Mouse (Mus musculus): ENCODE results near the gene Pou3f3. TPM values are rescaled to one million over a fixed set of nuclear protein-coding genes. Genes with fewer than 3 reads are reported as not detected.

Pou3f3 gene
- total and polyA plus RNA-seq, 3 experiments: not detected

GRCm38 (mm10) chr1:42680673-42681072 lies 14.9 kb upstream of the Pou3f3 start:
- H3K36me3 ChIP-seq (ENCODE audit: control insufficient read depth in 1 of 2, insufficient read depth in 2 of 2, low read length in 2 of 2): no peaks in the 10 kb centered on the region
- no peak for TF ChIP-seq NELFE (IDR thresholded peaks at IDR 0.05; ENCODE audit: low read depth, low read length)
- H3K27me3 ChIP-seq (ENCODE audit: control insufficient read depth in 1 of 2, insufficient read depth in 2 of 2, low read length in 2 of 2): no peaks in the 10 kb centered on the region
- no peak overlapping the region for H3K27ac ChIP-seq (ENCODE audit: control insufficient read depth, low read depth, low read length)
- DNase-seq (ENCODE audit: low read depth, low spot score): no peak
- no peaks in the 10 kb centered on the region for H3K79me2 ChIP-seq (ENCODE audit: control insufficient read depth, insufficient read depth, low read length, poor library complexity)
- no peak overlapping the region for H3K9ac ChIP-seq (ENCODE audit: control insufficient read depth, low read depth, low read length, poor library complexity, severe bottlenecking)
- no peaks in the 10 kb centered on the region for H3K9me3 ChIP-seq (replicated peaks; ENCODE audit: insufficient read depth, low read length)
- no peak overlapping the region for H3K4me3 ChIP-seq (ENCODE audit: control insufficient read depth in 1 of 2, insufficient read depth in 1 of 2, low read depth in 2 of 2, low read length in 2 of 2)
- H3K4me1 ChIP-seq (ENCODE audit: control insufficient read depth in 1 of 2, insufficient read depth in 2 of 2, low read length in 2 of 2): no peaks in the 10 kb centered on the region

GRCm38 (mm10) chr1:42681762-42682161 lies 13.8 kb upstream of the Pou3f3 start:
- Histone ChIP-seq H3K9me3 (replicated peaks; ENCODE audit: insufficient read depth, low read length) (no peaks in the 10 kb centered on the region), H3K36me3 (ENCODE audit: control insufficient read depth in 1 of 2, insufficient read depth in 2 of 2, low read length in 2 of 2) (no peaks in the 10 kb centered on the region), H3K79me2 (ENCODE audit: control insufficient read depth, insufficient read depth, low read length, poor library complexity) (no peaks in the 10 kb centered on the region), H3K4me3 (ENCODE audit: control insufficient read depth in 1 of 2, insufficient read depth in 1 of 2, low read depth in 2 of 2, low read length in 2 of 2) (no peak overlapping the region), H3K27ac (ENCODE audit: control insufficient read depth, low read depth, low read length) (no peak overlapping the region), H3K4me1 (ENCODE audit: control insufficient read depth in 1 of 2, insufficient read depth in 2 of 2, low read length in 2 of 2) (no peaks in the 10 kb centered on the region), H3K27me3 (ENCODE audit: control insufficient read depth in 1 of 2, insufficient read depth in 2 of 2, low read length in 2 of 2) (no peaks in the 10 kb centered on the region), H3K9ac (ENCODE audit: control insufficient read depth, low read depth, low read length, poor library complexity, severe bottlenecking) (no peak overlapping the region)
- DNase-seq (ENCODE audit: low read depth, low spot score): no peak
- no peak for TF ChIP-seq NRF1 (IDR thresholded peaks at IDR 0.05; ENCODE audit: insufficient read depth, low read depth, low read length, poor library complexity, severe bottlenecking)
- TF ChIP-seq ZMIZ1 (IDR thresholded peaks at IDR 0.05; ENCODE audit: low read depth, low read length): no peak
- TF ChIP-seq ZKSCAN1 (IDR thresholded peaks at IDR 0.05; ENCODE audit: low read depth, low read length): no peak
- no peak for TF ChIP-seq POLR2A (IDR thresholded peaks at IDR 0.05; ENCODE audit: control insufficient read depth in 1 of 2, insufficient read depth in 1 of 2, low read depth in 1 of 2, low read length in 2 of 2, poor library complexity in 1 of 2)
- no peak for TF ChIP-seq USF2 (IDR thresholded peaks at IDR 0.05; ENCODE audit: borderline replicate concordance in 1 of 2, insufficient read depth in 1 of 2, low read depth in 1 of 2, low read length in 2 of 2)
- TF ChIP-seq RCOR1 (IDR thresholded peaks at IDR 0.05; ENCODE audit: low read depth, low read length): no peak
- TF ChIP-seq MXI1 (IDR thresholded peaks at IDR 0.05; ENCODE audit: low read depth, low read length): no peak
- TF ChIP-seq RAD21 (IDR thresholded peaks at IDR 0.05; ENCODE audit: low read depth, low read length): no peak
- no peak for TF ChIP-seq MAX (IDR thresholded peaks at IDR 0.05; ENCODE audit: low read length)
- no peak for TF ChIP-seq EP300 (IDR thresholded peaks at IDR 0.05; ENCODE audit: low read depth in 1 of 2, low read length in 2 of 2)

GRCm38 (mm10) chr1:42683861-42684260 lies 11.7 kb upstream of the Pou3f3 start:
- no peaks in the 10 kb centered on the region for H3K9me3 ChIP-seq (replicated peaks; ENCODE audit: insufficient read depth, low read length)
- no peaks in the 10 kb centered on the region for H3K79me2 ChIP-seq (ENCODE audit: control insufficient read depth, insufficient read depth, low read length, poor library complexity)
- no peak for DNase-seq (ENCODE audit: low read depth, low spot score)
- H3K4me1 ChIP-seq (ENCODE audit: control insufficient read depth in 1 of 2, insufficient read depth in 2 of 2, low read length in 2 of 2): no peaks in the 10 kb centered on the region
- no peak overlapping the region for H3K4me3 ChIP-seq (ENCODE audit: control insufficient read depth in 1 of 2, insufficient read depth in 1 of 2, low read depth in 2 of 2, low read length in 2 of 2)
- H3K27me3 ChIP-seq (ENCODE audit: control insufficient read depth in 1 of 2, insufficient read depth in 2 of 2, low read length in 2 of 2): no peaks in the 10 kb centered on the region
- TF ChIP-seq NELFE (IDR thresholded peaks at IDR 0.05; ENCODE audit: low read depth, low read length): no peak
- TF ChIP-seq MYC (IDR thresholded peaks at IDR 0.05; ENCODE audit: low read depth, low read length): no peak
- no peak for TF ChIP-seq GABPA (IDR thresholded peaks at IDR 0.05; ENCODE audit: low read depth, low read length)
- TF ChIP-seq BHLHE40 (IDR thresholded peaks at IDR 0.05; ENCODE audit: borderline replicate concordance, low read depth, low read length): no peak
- no peak for TF ChIP-seq GATA1 (IDR thresholded peaks at IDR 0.05; ENCODE audit: low read depth, low read length)
- no peak for TF ChIP-seq CTCF (IDR thresholded peaks at IDR 0.05 in 2 of 3, conservative IDR thresholded peaks at IDR 0.05 in 1 of 3; ENCODE audit: control insufficient read depth in 1 of 3, insufficient read depth in 1 of 3, low read depth in 2 of 3, low read length in 3 of 3, poor library complexity in 1 of 3, severe bottlenecking in 1 of 3)
- no peak for TF ChIP-seq CHD2 (IDR thresholded peaks at IDR 0.05; ENCODE audit: low read length)
- no peaks in the 10 kb centered on the region for H3K36me3 ChIP-seq (ENCODE audit: control insufficient read depth in 1 of 2, insufficient read depth in 2 of 2, low read length in 2 of 2)
- H3K27ac ChIP-seq (ENCODE audit: control insufficient read depth, low read depth, low read length): no peak overlapping the region
- no peak overlapping the region for H3K9ac ChIP-seq (ENCODE audit: control insufficient read depth, low read depth, low read length, poor library complexity, severe bottlenecking)
